Mouse (Mus musculus): ENCODE results near the gene Cfd.
A peak's percentile ranks its signal among the peaks of the same experiment; 100 is the strongest.

The Cfd gene

DNA sequence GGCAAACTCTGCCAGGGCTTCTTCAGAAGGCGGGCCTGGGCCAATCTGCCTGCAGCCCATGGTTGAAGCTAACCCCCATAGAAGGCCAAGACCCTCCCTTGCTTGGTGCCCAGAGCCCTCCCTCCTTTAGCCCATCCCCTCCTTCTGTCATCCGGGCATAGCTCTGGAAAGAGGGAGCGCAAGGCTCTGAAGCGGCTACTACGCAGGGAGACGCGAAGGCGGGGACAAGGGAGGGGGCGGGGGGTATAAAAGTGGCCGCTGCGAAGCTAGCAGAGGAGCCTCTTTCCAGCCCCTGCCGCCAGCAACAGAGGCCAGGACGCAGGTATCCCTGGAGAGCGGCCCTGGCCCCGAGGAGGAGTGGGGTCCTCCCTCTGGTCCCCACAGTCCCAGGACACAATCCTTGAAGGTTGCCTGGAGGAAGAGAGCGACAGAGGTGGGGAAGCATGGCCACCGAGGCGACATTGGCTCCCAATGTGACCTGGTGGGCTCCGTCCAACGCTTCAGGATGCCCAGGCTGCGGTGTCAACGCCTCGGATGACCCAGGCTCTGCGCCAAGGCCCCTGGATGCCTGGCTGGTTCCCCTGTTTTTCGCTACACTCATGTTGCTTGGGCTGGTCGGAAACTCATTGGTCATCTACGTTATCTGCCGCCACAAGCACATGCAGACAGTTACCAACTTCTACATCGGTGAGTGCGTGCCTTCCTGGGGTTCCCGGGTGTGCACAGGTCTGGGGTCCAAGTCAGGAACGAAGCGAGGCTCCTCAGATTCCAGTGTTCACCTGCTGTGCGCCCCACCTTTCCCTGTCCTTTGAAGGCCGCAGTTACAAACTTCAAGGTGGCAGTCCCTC, 27.8 kb downstream of the Cfd start:
- no peak for DNase-seq

DNA sequence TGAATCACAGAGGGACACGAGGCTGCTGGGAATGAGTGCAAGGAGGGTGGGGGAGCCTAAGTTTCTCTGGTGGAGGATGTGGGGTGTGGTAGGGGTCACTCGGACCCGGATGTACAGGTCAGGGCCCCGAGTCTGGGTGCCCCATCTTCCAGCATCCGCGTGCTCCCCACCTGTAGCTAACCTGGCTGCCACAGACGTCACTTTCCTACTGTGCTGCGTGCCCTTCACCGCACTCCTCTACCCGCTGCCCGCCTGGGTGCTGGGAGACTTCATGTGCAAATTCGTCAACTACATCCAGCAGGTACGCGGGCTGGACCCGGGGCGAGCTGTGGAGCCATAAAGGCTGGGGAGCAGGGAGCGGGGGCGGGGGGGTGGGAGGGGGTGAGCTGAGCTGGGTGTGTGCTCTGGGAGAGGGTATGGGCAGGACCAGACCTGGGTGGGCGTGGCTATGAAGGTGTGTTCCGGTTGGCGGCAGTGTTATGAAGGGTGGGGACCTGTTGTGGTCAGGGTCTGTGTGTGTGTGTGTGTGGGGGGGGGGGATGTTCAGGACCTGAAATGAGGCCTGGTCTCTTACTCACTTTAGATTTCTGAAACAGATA, 28.7 kb downstream of the Cfd start:
- peak; percentile 29 for DNase-seq

DNA sequence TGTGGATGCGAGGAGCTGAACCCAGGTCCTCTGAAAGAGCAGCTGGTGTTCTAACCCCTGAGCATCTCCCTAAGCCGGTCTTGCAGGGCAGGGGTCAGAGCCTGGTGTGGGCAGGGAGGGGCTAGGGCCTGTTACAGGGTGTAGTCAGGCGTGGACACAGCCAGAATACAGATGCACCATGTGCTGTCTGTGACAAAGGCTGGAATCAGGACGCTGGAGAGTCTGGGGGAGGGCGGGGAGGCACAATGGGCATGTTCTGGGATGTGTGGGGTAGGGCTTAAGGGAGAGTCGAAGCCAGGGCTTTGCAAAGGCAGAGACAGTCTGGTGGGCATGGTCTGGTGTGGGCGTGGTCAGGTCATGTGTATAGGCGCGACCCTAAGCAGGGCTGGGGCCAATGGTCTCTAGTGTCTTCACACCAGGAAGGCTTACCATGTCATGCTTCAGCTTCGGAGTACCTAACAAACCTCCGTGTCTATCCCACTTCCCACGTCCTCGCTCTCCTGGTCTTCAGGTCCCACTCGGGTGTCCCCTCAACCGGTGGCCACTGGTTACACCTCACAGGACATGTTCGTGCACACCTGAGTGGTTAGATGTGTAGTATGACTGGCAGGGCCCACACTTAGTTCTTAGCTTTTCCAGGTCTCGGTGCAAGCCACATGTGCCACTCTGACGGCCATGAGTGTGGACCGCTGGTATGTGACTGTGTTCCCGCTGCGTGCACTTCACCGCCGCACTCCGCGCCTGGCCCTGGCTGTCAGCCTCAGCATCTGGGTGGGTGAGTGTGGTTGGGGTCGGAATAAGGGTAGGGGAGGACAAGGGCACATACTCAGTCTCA, 29.6 kb downstream of the Cfd start:
- DNase-seq: peak; percentile 11

DNA sequence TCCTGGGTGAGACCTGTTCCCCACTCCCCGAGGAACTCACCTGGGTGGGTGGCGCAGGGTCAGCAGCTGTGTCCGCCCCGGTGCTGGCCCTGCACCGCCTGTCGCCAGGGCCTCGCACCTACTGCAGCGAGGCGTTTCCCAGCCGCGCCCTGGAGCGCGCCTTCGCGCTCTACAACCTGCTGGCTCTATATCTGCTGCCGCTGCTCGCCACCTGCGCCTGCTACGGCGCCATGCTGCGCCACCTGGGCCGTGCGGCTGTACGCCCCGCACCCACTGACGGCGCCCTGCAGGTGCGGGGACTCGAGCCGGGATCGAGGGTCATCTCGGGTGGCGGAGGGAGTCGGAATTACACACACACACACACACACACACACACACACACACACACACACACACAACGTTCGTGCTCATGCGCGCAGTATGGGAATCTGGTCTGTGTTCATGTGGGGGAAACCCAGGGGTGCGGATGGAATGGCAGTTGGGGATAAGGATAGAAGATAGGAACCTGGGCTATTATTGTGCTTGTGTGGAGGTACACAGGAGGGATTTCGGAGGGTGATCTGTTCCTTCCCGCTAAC, 30.4 kb downstream of the Cfd start, which contains the start of gene R3hdm4:
Gene R3hdm4, minus strand, starts transcription at position 251 of the 578 bp plus-strand sequence.
- DNase-seq: no peak

DNA sequence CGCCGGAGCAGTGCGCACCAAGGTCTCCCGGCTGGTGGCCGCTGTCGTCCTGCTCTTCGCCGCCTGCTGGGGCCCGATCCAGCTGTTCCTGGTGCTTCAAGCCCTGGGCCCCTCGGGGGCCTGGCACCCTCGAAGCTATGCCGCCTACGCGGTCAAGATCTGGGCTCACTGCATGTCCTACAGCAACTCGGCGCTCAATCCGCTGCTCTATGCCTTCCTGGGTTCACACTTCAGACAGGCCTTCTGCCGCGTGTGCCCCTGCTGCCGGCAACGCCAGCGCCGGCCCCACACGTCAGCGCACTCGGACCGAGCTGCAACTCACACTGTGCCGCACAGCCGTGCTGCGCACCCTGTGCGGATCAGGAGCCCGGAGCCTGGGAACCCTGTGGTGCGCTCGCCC, 30.9 kb downstream of the Cfd start:
- DNase-seq: no peak

DNA sequence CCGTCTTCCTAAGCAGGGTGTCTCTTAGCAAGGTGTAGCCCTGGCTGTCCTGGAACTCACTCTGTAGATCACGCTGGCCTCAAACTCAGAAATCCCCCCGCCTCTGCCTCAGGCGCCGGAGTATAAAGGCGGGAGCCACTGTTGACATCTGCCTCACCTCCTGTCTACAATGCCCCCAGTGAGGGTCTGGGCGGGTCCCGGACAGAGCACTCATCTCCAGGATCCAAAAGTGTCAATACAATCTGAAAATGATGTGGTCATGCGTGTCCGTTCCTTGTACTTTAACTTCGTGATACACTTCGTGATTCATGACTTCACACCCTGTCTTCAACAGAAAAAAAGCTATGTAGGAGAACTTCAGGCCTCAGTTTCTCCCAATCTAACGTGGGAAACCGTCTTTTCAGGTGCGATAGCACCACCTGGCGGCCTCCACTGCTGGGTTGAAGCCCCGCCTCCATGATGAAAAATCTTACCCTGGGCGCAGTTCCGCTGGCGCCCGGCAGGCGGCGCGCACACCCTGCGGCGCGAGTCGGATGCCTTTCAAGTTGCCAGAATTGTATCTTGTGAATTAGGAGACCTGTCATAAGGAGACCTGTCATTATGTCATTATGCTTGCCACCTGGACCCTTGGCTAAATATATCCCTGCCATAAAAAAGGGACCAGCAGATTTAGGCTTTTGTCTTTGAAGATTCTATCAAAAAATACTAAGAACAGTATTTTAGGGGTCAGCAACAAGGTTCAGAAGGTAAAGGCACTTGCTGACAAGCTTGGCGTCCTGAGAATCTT, 34.5 kb downstream of the Cfd start:
- peak; percentile 87 for DNase-seq

DNA sequence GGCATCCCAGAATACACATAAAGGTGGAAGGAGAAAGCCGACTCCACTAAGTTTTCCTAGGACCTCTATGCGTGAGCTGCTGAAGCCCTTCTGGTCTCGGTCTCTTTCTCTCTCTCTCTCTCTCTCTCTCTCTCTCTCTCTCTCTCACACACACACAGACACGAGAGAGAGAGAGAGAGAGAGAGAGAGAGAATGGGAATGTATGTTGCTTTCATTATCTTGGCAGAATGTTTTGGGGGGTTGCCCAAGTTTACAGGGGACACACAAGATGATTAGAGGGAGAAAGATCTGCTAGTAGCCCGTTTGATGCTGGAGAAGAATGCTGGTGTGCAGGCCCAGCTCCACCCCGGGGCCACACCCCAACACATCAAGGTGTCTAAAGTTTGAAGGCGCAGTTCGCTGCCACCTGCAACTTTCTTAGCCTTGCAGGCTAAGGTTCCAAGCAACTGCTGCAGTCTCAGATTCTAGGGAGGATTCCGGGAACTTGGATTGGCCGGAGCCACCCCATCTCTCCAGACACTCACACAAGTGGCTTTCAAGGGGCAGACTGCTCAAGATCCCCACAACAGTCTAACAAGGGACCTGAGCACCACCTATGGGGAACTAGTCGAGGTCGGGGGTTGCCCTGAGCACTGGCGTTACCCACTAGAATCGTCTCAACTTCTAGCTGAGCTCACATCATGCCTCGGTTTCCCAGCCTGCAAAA, 35.3 kb downstream of the Cfd start:
- no peak for DNase-seq

DNA sequence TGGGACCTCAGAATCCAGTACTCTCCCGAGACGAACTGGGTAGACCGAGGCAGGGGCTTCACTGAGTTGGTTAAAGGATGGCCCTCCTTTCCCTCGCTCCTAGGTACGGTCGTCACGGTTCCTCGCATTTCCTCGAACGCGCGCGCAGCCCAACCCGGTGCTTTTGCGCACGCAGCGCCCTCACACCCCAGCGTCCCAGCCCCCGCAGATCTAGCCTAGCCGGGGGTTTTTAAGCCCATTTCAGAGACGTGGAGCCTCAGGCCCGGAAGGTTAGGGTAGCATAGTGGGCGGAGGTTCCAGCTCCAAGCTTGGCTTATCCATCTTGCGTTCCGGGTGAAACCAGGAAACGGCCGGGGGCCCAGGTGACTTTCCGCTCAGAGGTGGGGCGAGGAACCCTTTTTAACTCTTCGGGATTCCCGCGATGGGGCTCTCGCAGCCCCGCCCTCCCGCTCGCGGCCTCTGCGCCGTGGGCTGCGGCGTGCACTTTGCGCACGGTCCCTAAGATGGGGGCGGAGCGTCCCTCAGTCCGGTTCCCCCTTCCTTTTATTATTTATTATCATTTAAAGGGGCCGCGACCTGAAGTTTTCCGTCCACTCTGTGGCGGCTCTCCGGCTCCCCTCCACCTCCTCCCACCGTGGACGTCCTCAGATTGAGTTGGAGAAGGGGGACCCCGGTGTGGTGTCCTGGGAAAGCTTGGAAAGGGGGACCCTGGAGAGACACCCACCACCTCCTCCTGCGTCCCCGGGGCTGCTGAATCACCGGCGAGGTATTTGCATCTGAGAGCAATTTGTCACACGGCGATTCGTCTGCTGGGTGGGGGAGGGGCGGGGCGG, 36.1 kb downstream of the Cfd start, which contains the start of gene Arid3a:
Gene Arid3a, plus strand, starts transcription at position 553 of the 833 bp plus-strand sequence.
- DNase-seq: peak; percentile 90

DNA sequence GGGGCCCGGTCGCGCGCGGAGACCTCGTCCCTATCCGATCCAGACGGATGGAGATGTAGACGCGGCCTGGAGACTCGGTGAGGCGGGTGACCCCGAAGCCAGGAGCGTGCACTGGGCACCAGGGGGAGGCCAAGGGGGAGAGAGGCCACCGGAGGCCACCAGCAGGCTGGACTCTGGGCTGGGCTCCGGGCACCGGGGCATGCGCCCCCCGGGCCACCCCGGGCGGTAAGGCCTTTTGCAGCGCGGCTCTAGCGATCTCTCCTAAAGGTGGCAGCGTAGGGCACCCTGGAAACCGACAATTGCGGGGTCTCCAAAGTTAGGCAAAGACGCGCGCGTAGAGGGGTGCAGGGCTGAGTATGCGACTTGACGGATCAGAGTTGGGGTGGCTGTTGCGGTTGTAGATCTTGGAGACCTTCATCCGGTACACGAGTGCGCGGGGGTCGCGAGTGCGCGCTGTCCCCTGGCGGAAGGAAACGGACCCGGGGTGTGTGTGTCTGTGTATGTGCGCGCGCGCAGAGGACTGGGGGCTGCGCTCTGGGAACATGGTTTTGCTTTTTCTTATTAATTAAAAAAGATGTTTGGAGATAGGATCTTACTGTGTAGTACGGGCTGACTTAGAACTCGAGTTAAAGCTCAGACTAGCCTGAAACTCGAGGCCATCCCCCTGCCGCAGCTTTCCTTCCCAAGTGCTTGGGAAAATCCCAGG, 36.8 kb downstream of the Cfd start:
- DNase-seq: peak; percentile 57

DNA sequence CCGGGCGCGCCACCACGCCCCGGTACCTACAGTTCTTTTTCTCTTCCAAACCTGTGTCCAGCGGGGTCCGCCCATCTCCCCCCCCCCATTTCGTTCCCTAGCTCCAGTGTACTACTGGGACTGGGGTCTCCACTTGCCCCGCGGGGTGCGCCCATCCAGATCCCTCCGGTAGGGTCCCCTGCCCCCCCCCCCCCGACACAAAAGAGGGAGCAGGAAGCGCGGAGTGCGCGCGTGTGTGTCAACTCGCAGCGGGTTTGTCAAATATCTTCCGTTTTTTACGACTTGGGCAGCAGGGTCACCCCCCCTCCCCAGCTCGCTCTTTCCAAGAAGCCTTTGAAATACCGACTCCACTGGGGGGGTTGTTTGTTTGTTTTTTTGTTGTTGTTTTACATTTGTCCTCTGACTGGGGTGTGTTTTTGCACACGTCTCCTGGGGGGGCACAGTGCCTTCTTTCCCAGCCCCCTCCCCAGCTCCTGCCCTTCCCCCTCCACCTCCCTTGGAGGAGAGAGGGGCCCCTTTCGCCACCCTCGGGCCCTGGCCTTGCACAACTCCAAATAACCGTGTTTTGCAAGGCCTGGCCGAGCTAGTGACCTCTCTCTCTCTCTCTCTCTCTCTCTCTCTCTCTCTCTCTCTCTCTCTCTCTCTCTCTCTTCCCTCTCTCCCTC, 37.5 kb downstream of the Cfd start:
- DNase-seq: no peak

DNA sequence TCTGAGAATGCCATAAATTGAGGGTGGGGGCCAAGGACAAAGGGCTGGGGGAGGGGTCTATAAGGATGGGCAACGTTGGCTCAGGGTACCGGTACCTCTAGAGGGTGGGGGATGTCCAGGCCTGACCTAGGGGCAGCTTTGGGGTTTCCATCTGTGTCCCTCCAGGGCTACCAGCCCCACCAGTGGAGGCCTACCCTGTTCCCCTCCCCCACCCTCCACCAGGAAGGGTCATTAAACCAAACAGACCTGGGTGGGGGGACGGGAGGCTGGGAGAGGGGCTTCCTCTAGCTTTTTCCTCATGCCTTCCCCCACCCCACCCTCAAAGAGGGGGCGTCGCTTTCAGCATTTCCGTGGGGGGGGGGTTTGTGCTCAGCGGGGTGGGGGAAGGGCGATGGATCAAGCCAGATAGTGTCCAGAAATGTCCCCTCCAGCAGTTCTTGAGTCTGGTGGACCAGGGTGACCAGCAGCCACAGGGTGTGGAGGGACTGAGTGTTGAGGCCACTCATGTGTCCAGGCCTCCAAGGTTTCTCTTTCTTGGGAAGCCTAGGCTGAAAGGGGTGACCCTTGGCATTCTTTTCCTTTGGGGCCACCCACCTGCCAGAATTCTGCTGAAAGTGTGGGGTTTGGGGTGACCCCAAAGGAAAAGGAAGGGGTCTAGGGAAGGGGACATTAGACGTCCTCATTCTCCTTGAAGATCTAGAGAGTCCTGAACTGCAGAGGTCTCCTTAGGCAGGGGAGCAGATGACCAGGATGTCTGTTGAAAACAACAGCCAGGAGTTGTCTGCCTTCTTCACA, 38.5 kb downstream of the Cfd start:
- no peak for DNase-seq

DNA sequence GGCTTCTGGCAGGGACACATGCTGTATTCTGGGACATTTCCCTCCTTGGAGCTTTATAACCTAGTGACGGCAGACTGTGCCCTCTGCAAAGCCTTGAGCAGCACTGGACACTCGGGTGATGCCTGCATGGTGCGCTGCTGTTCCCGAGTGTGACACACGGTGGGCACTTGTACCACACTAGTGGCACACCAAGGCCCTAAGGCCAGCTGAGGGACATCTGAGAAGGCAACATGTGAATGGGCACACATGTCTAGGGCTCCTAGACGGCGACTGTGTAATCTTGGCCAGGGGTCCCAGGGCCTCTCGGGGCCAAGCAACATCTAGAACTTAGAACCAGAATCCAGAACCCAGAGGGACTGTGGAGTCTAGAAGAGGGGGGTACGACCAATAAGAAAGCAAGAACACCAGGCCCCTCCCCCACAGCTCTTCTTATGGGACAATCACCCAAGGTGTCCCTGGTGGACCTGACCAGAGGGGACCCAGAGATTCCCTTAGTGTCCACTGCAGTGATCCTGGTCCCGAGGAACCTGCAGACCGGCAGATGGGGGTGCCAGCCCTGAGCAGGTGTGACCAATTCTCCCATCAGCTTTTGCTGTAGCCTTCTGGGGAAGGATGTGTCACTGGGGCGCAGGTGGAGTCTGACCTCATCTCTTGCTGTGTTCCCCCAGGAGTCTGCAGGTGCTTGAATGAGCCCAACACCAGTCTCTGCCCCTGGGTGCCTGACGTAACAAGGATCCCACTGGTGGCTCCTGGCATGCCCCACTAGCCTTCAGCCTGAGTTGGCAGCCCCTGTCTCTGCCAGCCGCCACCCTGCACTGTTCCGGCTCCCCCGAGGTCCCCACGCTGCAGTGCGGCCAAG, 39.5 kb downstream of the Cfd start:
- DNase-seq: no peak

DNA sequence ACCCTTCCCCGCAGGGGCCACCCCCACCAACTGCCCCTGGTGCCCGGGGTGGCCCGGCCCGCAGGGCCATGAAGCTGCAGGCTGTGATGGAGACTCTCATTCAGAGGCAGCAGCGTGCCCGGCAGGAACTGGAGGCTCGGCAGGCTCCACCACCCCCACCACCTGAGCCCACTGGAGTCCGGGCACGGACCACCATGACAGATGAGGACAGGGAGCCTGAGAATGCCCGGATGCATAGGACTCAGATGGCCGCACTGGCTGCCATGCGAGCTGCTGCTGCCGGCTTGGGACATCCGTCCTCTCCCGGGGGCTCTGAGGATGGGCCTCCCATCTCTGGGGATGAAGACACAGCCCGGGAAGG, 40.2 kb downstream of the Cfd start:
- DNase-seq: no peak

DNA sequence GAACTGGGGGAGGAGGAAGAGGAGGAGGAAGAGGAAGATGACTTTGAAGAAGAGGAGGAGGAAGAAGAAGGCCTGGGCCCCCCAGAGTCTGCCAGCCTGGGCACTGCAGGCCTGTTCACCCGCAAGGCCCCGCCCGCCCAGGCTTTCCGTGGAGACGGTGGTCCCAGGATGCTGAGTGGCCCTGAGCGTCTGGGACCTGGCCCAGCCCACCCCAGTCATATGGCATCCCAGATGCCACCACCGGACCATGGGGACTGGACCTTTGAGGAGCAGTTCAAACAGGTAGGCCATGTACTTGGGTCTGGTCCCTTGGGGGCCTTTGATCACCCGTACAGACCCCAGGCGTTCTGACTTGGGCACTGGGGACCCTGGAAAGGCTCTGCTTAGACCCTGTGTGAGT, 41.1 kb downstream of the Cfd start:
- DNase-seq: no peak

DNA sequence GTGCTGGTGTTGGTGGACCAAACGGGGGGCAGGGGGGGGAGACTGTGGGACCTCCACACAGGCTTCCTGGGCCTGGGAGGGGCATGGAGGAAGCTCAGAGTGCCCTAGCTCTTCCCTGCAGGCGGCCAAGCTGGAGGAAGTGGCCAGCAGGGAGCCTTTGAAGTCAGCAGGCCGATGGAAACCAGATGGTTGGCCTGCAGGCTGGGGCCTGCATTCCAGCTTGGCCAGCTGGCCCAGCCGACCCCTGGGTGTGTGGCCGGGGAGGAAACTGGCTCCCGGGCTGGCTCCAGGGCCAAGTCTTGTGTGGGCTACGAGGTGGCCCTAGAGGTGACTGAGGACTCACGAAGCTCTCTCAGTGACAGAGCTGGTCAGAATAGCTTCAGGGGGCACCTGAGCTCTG, 42.1 kb downstream of the Cfd start:
- DNase-seq: peak; percentile 62

DNA sequence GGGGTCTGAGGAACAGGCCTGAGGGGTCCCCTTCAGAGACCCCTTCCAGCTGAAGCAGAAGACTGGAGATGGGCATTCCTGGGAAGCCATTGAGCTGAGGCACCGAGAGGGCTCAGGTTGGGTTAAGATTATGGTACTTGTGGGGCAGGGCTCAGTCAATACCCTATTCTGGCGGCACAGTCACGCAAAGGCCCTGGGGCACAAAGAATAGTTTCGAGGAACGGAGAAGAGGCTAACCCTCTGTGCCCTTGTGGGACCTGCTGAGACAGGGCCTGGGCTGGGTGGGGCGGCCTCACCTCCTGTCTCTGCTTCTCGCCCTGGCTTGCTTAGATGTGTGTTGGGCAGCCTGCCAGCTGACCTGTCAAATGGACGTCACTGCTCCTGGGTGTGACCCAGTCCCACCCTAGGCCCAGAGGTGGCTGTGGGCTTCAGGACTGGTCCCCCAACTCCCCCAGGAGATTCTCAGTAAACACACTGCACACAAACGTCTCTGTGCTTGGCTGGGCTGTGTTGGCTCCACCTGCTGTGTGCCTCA, 42.6 kb downstream of the Cfd start:
- no peak for DNase-seq

DNA sequence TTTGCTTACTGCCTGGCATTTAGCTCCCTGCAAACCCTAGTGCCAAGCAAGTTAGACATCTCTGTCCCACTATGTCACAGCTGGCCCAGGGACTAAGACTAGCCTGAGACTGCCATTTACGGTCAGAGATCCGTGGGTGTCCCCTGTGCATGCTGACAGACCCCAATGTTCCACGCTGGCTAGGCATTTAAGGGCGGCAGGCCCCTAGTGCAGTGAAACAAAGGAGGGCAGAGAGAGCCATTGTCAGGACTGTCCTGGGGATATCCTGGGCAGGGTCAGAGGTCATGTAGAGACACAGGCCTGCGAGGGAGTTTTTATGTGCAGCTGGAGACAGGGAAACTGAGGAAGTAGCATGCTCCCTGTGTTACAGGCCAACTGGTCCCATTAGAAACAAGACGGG, 43.2 kb downstream of the Cfd start:
- DNase-seq: no peak
